Mouse (Mus musculus): ENCODE data around the gene Mrtfa. TPM values are rescaled to one million over a fixed set of nuclear protein-coding genes. Genes with fewer than 3 reads are reported as not detected.

Mrtfa gene
- polyA plus RNA-seq, 1 experiment: 66.0 TPM

- TF ChIP-seq POLR2A (IDR thresholded peaks at IDR 0.05; ENCODE audit: borderline replicate concordance, low read depth, low read length): no peak
- no peak for TF ChIP-seq CTCF (IDR thresholded peaks at IDR 0.05; ENCODE audit: low read depth, low read length)
- Histone ChIP-seq H3K27ac (ENCODE audit: insufficient read depth, low read depth, low read length) (no peak overlapping the region), H3K4me3 (ENCODE audit: insufficient read depth, low read length) (no peak overlapping the region), H3K4me1 (ENCODE audit: control insufficient read depth, insufficient read depth, low read length) (peaks cover 9% of the 10 kb centered on the region)
These were observed 216.2 kb downstream of the Mrtfa start for GRCm38 (mm10) chr15:80974311-80974710.

- no peak overlapping the region for H3K4me3 ChIP-seq (ENCODE audit: insufficient read depth, low read length)
- no peak overlapping the region for H3K27ac ChIP-seq (ENCODE audit: insufficient read depth, low read depth, low read length)
- TF ChIP-seq POLR2A (IDR thresholded peaks at IDR 0.05; ENCODE audit: borderline replicate concordance, low read depth, low read length): no peak
- TF ChIP-seq CTCF (IDR thresholded peaks at IDR 0.05; ENCODE audit: low read depth, low read length): no peak
- no peaks in the 10 kb centered on the region for H3K4me1 ChIP-seq (ENCODE audit: control insufficient read depth, insufficient read depth, low read length)
These were observed 221.2 kb downstream of the Mrtfa start for GRCm38 (mm10) chr15:80969371-80969770.

Other genes with a start within 250 kb of the Mrtfa start
- 14.2 and 20.7 TPM in 2 replicates for gene Adsl, start 242.3 kb downstream of the Mrtfa start, polyA plus RNA-seq (2012; ENCODE audit: insufficient read depth, insufficient read length, missing spikeins)
- 9.8 and 13.2 TPM in 2 replicates for gene Sgsm3, start 213.0 kb downstream of the Mrtfa start, polyA plus RNA-seq (2012; ENCODE audit: insufficient read depth, insufficient read length, missing spikeins)
- gene Mchr1, start 44.7 kb upstream of the Mrtfa start, polyA plus RNA-seq (2012; ENCODE audit: insufficient read depth, insufficient read length, missing spikeins): not detected in 2 replicates
- 38.0 and 42.7 TPM in 2 replicates for gene Slc25a17, start 170.1 kb upstream of the Mrtfa start, polyA plus RNA-seq (2012; ENCODE audit: insufficient read depth, insufficient read length, missing spikeins)
- 166 and 202 TPM in 2 replicates for gene St13, start 209.3 kb upstream of the Mrtfa start, polyA plus RNA-seq (2012; ENCODE audit: insufficient read depth, insufficient read length, missing spikeins)
- 8.8 and 9.8 TPM in 2 replicates for gene Xpnpep3, start 209.4 kb upstream of the Mrtfa start, polyA plus RNA-seq (2012; ENCODE audit: insufficient read depth, insufficient read length, missing spikeins)
- 0.79 TPM in 1 of 2 replicates, not detected in the other for gene Dnajb7, start 217.5 kb upstream of the Mrtfa start, polyA plus RNA-seq (2012; ENCODE audit: insufficient read depth, insufficient read length, missing spikeins)